Mouse (Mus musculus) left cerebral cortex, adult 8-10 months (tissue): ENCODE data around the gene Slc16a10. TPM values are rescaled to one million over a fixed set of nuclear protein-coding genes. Genes with fewer than 3 reads are reported as not detected.
"Not testable (repeated sequence)": the region's sequence is repeated elsewhere in the genome, so short reads cannot be mapped to it uniquely, and the experiment has no call there.

Experiments used
- DNase-seq, 2 experiments: peaks; one replicate each; pipeline ENCODE4 v3.0.0; 2022; ENCODE audit warnings: low spot score in 2 of 2
- total RNA-seq, 4 experiments: library from RNA; stranded (reverse); gene quantifications; 2 replicates each; pipeline ENCODE4 v1.2.4; 2022

Slc16a10 gene
- total RNA-seq, 4 experiments from 2014 or later, result 2.9 to 4.5 (median 3.6) TPM

DNA sequence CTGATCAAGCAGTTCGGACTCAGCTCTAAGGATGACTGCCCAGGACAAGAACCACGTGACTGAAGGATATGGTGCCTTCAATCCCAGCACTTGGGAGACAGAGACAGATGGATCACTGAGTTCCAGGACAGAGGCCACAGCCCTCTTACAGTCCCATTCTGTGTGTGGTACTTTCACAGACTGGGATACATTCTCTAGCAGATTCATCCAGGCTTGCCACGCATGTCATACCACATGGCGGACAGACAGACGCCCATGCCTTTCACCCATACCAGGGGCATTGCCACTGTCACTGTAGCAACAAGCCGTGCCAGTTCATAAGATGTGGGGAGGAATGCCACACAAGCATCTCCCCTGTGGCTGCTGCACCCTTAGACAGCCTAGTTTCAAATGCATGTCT lies 111.3 kb downstream of the Slc16a10 start:
- no peak for DNase-seq

DNA sequence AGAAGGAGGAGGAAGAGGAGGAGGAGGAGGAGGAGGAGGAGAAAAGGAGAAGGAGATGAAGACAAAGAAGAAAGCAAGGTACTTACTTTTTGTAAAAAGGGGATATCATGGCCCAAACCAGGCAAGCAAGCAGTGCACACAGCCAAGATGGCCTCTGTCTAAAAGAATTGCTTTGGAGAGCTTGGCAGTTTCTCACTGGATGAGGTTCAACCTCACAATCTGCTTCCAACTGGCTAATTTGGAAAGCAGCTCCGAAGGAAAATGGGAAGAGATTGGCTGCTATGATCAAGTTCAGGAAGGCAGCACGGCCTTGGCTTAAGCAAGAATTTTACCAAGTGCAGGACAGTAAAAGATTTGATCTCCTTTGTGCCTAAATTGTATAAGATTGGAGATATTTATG lies 112.4 kb downstream of the Slc16a10 start:
- no peak for DNase-seq

DNA sequence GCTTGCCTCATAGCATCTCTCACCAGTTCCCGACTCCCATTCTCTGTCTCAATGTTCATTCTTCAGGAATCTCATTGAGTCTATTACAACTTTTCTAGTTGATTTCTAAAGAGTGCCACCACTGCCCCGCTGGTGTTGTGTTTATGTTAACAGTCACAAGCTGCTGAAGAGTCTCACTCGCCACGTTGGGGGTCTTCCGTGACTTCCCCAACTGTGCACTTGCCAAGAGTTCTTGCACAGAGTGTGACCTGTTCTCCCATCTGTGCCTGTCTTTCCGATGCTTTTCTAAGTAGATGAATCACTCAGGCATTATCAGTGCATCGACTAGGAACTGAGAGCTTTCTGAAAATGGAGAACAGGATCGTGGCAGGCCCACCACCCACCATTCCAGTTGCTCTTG lies 114.0 kb downstream of the Slc16a10 start:
- no peak for DNase-seq

DNA sequence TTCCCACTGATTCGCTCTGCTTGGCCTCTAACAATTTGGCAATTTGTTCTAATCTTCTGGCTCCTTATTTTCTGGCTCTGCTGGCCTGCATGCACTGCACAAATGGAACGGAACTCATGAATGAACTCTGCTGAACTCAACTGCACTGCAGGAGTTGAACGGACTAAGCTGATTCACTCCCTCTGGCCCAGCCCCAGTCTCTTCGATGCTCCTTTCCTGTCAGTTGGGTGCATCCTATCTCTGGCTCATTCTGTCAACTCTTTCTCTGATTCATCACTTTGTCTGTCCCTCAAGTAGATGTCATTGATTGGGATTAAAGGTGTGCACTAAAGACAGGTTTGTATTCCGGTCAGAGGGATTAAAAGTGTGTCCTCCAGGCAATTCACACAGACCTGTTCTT lies 115.5 kb downstream of the Slc16a10 start:
- no peak for DNase-seq

DNA sequence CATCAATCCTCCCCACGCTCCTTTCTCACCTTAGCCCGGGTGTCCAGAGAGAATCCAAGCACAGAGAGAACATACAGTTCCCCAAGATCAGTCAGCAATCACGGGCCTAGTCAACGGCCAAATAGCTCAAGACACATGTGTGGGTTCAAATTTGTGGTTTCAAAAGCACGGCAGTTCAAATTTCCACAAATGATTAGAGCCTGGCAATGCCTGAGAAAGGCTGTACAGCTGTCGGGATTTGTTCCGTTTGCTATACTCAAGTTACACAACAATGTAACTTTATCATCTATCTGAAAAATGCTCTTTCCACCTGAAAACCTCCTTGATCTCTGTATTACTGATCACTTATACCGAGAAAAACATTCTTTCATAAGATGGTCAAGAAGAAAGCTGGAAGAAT lies 116.5 kb downstream of the Slc16a10 start:
- no peak for DNase-seq

DNA sequence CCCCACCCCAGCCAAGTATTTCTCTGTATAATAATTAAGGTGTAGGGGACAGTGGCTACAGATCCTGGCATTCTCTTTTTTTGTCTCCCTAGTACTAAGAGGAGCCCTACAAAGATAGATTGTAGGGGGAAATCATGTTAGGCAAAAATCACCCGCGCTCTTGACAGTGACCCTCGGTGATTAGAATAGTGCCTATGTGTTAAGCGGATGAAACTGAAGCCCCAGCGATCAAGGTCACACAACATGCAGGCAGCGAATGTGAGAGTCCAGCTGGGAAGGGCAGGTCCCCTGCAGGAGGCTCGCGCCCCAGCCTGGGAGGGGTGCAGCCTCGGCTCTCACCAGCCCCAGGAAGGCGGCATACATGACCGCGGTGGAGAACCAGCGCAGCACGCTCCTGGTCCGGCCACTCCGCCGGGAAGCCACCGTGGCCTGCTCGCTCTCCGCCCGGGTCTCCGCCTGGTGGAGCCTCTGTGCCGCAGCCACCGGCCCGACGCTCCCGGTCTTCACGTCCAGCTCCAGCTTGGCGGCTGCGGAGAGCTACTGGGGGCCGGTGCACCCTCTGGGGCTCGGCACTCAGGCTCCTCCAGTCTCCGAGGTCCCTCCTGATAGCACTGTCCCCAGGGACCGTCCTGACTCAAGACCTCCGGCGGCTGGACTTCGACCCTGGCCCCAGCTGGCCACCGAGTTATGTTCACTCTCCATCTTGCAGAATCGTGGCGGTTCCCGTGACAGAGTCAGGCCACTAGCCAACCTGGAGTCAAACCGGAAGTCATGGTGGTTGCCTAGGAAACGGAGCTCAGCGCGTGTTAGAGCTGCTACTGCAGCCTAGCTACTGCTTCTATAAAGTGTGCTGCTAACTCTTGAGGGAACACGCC lies 117.3 kb downstream of the Slc16a10 start, which contains the start of gene Mfsd4b1:
Mfsd4b1 (minus strand) TSS at position 715 of the 875 bp plus-strand sequence.
- peak; percentile 75 to 91 for DNase-seq

DNA sequence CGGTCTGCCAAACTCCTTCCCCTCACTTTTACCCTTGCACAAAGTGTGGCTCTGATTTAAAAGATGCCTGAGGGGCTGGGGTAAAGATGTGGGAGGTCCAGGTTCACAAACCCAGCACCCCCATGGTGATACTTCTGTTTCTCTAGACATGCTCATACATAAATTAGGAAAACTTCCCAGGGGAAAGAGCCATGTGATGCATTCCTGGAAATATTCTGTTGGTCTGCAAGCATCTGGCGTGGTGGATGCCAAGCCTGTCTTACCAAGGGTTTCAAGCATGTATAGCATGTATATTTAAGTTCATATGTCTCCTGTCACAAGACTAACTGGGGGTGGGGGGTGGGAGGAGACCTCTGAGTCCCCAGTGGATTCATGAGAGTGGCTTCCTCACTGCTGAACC lies 121.7 kb downstream of the Slc16a10 start:
- DNase-seq, result no peak

DNA sequence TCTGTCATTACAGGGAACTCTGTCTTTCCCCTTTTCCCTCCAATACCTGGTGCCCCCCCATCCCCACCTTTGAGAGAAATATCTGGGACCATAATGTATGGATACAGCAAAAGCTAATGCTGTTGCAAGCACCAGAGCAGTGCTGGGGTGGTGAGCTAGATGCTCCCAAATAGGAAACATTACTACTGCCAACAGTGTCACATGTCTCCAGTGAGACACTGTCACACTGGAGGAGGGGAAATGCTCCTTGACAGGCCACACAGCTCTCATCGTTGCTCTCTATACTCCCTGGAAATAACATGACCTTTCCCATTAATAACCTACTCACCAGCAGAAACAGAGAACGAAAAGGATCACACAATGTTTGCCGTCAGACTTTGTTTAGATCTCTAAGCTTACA lies 122.6 kb downstream of the Slc16a10 start:
- no peak for DNase-seq

DNA sequence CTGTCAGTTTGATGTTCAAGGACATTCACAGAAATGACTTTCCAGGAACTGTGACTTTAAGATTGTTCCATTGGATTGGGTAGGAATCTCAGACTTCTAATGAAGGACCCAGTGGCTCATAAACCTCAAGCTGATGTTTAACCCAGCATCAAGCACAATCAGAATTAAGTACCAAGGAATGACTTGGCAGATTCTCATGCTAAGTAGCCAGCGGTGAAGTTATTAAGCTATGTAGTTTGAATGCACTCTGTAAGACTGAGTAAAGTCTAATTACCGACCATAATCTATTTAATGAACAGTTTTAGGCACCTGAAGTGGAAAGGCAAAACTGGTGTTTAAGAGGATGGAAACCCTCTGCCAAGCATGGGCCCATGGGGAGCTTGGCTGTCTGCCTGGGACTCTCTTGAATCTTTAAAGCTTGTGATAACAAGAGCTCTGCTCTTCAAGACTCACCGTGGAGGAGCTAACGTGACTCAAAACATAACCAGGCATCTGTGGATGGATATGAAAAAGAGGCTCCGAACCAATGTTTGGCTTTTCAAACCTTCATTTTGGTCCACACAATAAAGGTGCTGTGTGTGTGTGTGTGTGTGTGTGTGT lies 123.7 kb downstream of the Slc16a10 start:
- DNase-seq, result no peak

DNA sequence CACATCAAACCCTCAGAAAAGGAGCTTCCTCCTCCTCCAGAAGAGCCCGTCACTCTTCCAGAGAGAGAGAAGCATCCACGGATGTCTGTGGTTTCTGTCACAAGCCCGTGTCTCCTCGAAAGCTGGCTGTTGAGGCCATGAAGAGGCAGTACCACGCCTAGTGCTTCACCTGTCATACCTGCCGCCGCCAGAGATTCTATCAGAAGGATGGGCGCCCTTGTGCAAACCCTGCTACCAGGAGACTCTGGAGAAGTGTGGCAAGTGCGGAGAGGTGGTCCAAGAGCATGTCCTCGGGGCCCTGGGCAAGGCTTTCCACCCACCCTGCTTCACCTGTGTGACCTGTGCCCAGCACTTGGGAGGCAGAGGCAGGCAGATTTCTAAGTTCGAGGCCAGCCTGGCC lies 132.5 kb downstream of the Slc16a10 start:
- no peak for DNase-seq

DNA sequence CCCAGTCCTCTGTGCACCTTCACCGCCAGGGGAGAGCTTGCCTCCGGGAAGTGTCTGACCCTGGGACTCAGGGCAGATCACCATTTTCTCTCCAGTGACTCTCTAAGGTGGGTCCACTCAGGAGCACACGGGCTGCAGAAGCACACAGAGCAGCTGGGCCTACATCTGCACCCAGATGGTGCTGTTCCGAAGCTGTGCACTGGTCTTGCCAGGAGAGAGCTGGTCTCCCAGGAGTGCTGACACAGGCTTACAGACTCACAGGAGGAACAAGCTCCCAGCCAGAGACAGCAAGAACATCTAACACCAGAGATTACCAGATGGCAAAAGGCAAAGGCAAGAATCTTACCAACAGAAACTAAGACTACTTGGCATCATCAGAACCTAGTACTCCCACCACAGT lies 133.2 kb downstream of the Slc16a10 start:
- DNase-seq, result not testable (repeated sequence)

DNA sequence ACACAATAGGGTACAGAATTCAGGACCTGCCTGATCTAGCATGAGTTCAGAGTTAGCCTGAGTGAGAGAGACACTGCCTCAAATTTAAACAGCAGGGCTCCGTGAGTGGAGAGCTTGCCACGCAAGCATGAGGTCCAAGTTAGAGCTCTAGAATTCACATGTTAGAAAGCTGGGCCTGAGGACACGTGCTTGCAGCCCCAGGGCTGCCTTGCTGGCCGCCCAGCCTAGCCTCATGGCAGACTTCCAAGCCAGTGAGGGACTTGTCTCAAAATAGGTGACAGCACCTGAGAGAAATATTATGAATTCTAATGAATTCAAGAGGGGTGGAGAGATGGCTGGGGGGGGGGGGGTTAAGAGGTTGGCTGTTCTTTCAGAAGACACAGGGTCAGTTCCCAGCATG lies 134.1 kb downstream of the Slc16a10 start:
- DNase-seq, result no peak

DNA sequence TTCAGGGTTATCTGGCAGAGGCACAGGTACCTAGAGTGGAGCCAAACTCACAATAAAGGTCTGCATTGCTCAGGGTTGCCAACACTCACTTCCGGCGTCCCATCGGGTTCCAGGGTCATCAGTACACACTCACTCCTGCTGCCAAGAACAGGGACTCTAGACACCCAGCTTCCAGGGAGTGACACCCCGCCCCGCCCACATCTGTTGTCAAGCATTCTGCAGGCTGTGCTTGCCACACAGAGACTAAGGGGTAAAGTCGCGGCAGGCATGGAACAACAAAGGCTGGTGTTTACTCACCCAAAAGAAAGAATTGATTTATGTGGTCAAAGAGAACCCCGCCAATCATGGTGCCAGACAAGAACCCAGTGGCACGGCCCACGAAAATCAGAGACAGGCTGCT lies 135.1 kb downstream of the Slc16a10 start:
- DNase-seq, result no peak

DNA sequence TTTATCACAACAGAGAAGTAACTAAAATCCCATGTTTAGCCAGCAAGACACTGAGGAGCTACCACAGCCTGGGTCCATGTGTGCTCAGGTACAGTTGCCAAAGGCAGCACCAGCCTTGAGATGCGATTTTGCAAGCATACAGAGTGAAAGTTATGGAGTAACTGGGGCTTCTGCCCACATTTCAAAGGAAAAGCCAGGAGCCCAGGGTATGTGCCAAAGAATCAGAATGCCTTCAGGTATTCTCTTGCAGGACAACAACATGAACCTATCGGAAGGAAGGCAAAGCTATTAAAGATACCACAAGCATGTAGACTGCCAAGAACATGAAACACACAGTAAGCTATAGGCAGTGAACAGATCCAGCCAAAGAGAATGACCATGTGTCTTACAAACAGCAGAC lies 141.3 kb downstream of the Slc16a10 start:
- DNase-seq, result no peak

DNA sequence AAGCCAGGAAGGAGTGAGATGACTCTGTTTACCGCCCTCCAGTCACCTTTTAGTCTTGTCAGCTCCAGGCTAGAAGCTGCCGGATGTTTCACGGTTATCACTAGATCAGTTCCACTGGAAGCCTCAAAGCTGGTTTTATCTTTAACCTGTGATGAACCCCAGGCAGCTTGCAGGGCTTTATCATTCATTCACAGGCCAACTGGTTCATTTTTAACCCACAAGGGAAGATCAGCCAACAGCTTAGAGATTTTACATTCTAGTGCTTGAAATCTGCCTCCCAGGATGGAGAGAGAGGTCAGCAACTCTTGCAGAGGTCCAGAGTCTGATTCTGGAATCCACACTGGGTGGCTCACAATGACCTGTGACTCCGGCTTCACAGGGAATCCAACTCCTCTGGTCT lies 150.9 kb downstream of the Slc16a10 start:
- no peak for DNase-seq

DNA sequence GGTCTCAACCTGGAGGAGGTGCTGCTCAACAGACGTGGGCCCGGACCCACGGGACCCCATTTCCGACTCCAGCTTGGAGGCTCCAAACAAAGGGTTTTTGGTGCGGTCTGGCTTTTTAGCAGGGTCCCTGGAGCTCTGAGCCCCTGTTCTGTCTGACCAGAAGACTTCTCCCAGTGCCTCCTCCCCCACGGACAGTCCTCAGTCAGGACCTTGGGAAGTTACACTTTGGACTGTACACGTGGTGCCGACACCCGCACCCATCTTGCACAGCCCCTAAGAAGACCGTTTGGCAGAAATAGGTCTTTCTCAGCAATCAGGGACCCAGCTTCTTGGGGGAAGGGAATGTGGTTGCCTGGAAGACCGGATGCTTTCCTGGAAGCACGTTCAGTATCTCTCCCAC lies 155.6 kb downstream of the Slc16a10 start, which contains the start of gene Mfsd4b5:
Mfsd4b5 (minus strand) TSS at position 181 of the 400 bp plus-strand sequence.
- no peak for DNase-seq

Other genes starting within 250 kb of the Slc16a10 start
- 10 to 100 TPM in 1 of 4 experiments, 1 to 10 TPM in 3; 8.7 to 10.0 (median 9.0) TPM for gene Mfsd4b4, start 243.0 kb downstream of the Slc16a10 start, total RNA-seq
- under 1 TPM; 0.28 to 0.61 (median 0.36) TPM for gene Mfsd4b2, start 215.3 kb downstream of the Slc16a10 start, total RNA-seq
- under 1 TPM in 2 of 4 experiments, not detected in 2; 0.21 to 0.46 TPM for gene Mfsd4b3, start 182.1 kb downstream of the Slc16a10 start, total RNA-seq
- gene Mfsd4b5, start 155.6 kb downstream of the Slc16a10 start, total RNA-seq, result under 1 TPM in 3 of 4 experiments, not detected in 1; 0.25 to 0.44 (median 0.27) TPM
- gene Mfsd4b1, start 117.0 kb downstream of the Slc16a10 start, total RNA-seq, result 1 to 10 TPM in 1 of 4 experiments, under 1 TPM in 3; 0.53 to 1.3 (median 0.79) TPM
- 10 to 100 TPM; 15.9 to 22.5 (median 17.5) TPM for gene Rpf2, start 104.8 kb upstream of the Slc16a10 start, total RNA-seq
- 10 to 100 TPM; 21.8 to 25.9 (median 22.8) TPM for gene Gtf3c6, start 115.8 kb upstream of the Slc16a10 start, total RNA-seq
- 10 to 100 TPM; 74.1 to 90.6 (median 79.2) TPM for gene Amd1, start 159.9 kb upstream of the Slc16a10 start, total RNA-seq
- gene Cdk19, start 197.3 kb upstream of the Slc16a10 start, total RNA-seq, result 10 to 100 TPM; 46.8 to 57.5 (median 52.8) TPM